Mouse (Mus musculus) midbrain, postnatal 0 days (tissue): ENCODE measurements at regions not wholly inside any gene's neighbourhood (a gene's known extent, or its start where the extent isn't known, plus 50 kb on each side); places are given as distances from the start of the nearest gene placed in this dataset.

Experiments
- ATAC-seq: fragments of 200-750 bp; cut with Nextera tagmentation; 2 replicates; pipeline ENCODE4 v1.8.0; 2017; ENCODE audit warnings: moderate number of reproducible peaks, mild to moderate bottlenecking, moderate TSS enrichment, moderate library complexity; ENCODE audit not compliant: low FRiP score
- DNase-seq: peaks from one replicate; pipeline ENCODE4 v3.0.0-alpha.2; 2015; ENCODE audit warnings: low spot score
- H3K27ac ChIP-seq: fragments of 300-500 bp; sonication (generic); 2 replicates; pipeline ENCODE4 v1.5.1; 2014; ENCODE audit warnings: low read depth, mild to moderate bottlenecking, low read length, mixed read lengths
- H3K27me3 ChIP-seq: fragments of 300-500 bp; sonication (generic); 2 replicates; pipeline ENCODE4 v1.6.1; 2014; ENCODE audit warnings: low read length, control low read depth, mixed read lengths; ENCODE audit not compliant: insufficient read depth
- H3K36me3 ChIP-seq: fragments of 300-500 bp; sonication (generic); 2 replicates; pipeline ENCODE4 v1.6.1; 2014; ENCODE audit warnings: low read length, control low read depth, mixed read lengths; ENCODE audit not compliant: insufficient read depth
- H3K4me1 ChIP-seq: fragments of 300-500 bp; sonication (generic); 2 replicates; pipeline ENCODE4 v1.6.1; 2014; ENCODE audit warnings: mild to moderate bottlenecking, control low read depth, antibody characterized with exemption, low read length, mixed read lengths; ENCODE audit not compliant: insufficient read depth
- H3K4me2 ChIP-seq: fragments of 300-500 bp; sonication (generic); 2 replicates; pipeline ENCODE4 v1.6.1; 2014; ENCODE audit warnings: low read depth, mild to moderate bottlenecking, low read length, mixed read lengths; ENCODE audit not compliant: poor library complexity, severe bottlenecking
- H3K4me3 ChIP-seq: fragments of 300-500 bp; sonication (generic); 2 replicates; pipeline ENCODE4 v1.5.1; 2014; ENCODE audit warnings: low read depth, mild to moderate bottlenecking, low read length, moderate library complexity
- H3K9ac ChIP-seq: fragments of 300-500 bp; sonication (generic); replicated peaks from 2 replicates; pipeline ENCODE4 v1.6.1; 2014; ENCODE audit warnings: mild to moderate bottlenecking, low read length, moderate library complexity, mixed read lengths; ENCODE audit not compliant: poor library complexity, severe bottlenecking
- H3K9me3 ChIP-seq: fragments of 300-500 bp; sonication (generic); 2 replicates; pipeline ENCODE4 v1.6.1; 2016; ENCODE audit warnings: low read length, control low read depth
- CTCF ChIP-seq: IDR thresholded peaks from 2 replicates; pipeline ENCODE4 v1.5.1; 2016; ENCODE audit warnings: antibody characterized with exemption, mild to moderate bottlenecking
- WGBS: fragments of 180-500 bp; shearing (Covaris S2); extraction: QIAGEN DNeasy Blood & Tissue Kit; methylation state at CpG from one replicate; pipeline ENCODE4 v1.1.7; 2014; 5-methylcytosine and 5-hydroxymethylcytosine counted together

GRCm38 (mm10) chr4:56161257-56161594, 578.6 kb upstream of the Gm26657 start:
- Histone ChIP-seq H3K9ac (no peak overlapping the region), H3K4me3 (no peak overlapping the region), H3K4me1 (no peaks in the 10 kb centered on the region), H3K9me3 (no peaks in the 10 kb centered on the region), H3K4me2 (no peak overlapping the region), H3K27ac (no peak overlapping the region), H3K36me3 (no peaks in the 10 kb centered on the region), H3K27me3 (no peaks in the 10 kb centered on the region)
- ATAC-seq (no peak), DNase-seq (no peak)
- TF ChIP-seq CTCF = no peak
- 40% methylated on average over 3 of the region's 3 CpGs for WGBS

- no peak overlapping the region for H3K27ac ChIP-seq
- H3K9me3 ChIP-seq = no peaks in the 10 kb centered on the region
- WGBS = 46% methylated on average over 13 of the region's 13 CpGs
- no peak for TF ChIP-seq CTCF
- no peaks in the 10 kb centered on the region for H3K27me3 ChIP-seq
- no peak overlapping the region for H3K4me2 ChIP-seq
- H3K4me1 ChIP-seq = no peaks in the 10 kb centered on the region
- ATAC-seq = no peak
- H3K36me3 ChIP-seq = no peaks in the 10 kb centered on the region
- no peak for DNase-seq
- no peak overlapping the region for H3K9ac ChIP-seq
- H3K4me3 ChIP-seq = no peak overlapping the region
Measured at GRCm38 (mm10) chr4:56160551-56161256, 579.2 kb upstream of the Gm26657 start.

- 83% methylated on average over 3 of the region's 3 CpGs for WGBS
- Histone ChIP-seq H3K36me3 (no peaks in the 10 kb centered on the region), H3K27ac (no peak overlapping the region), H3K4me2 (no peak overlapping the region), H3K4me1 (no peaks in the 10 kb centered on the region), H3K4me3 (no peak overlapping the region), H3K9ac (no peak overlapping the region), H3K27me3 (no peaks in the 10 kb centered on the region), H3K9me3 (no peaks in the 10 kb centered on the region)
- DNase-seq (no peak), ATAC-seq (no peak)
- no peak for TF ChIP-seq CTCF
Measured at GRCm38 (mm10) chr4:56157521-56158065, 582.3 kb upstream of the Gm26657 start.

GRCm38 (mm10) chr4:56150716-56151115, 589.2 kb upstream of the Gm26657 start:
- Histone ChIP-seq H3K9ac (no peak overlapping the region), H3K36me3 (no peaks in the 10 kb centered on the region), H3K27ac (no peak overlapping the region), H3K9me3 (no peaks in the 10 kb centered on the region), H3K4me1 (no peaks in the 10 kb centered on the region), H3K27me3 (no peaks in the 10 kb centered on the region), H3K4me2 (no peak overlapping the region), H3K4me3 (no peak overlapping the region)
- 88% methylated on average over 1 of the region's 1 CpGs for WGBS
- ATAC-seq = no peak
- TF ChIP-seq CTCF = no peak
- DNase-seq = no peak

GRCm38 (mm10) chr4:56143827-56144226, 596.0 kb upstream of the Gm26657 start:
- TF ChIP-seq CTCF = no peak
- ATAC-seq (no peak), DNase-seq (no peak)

GRCm38 (mm10) chr4:56136837-56137236, 603.0 kb upstream of the Gm26657 start:
- DNase-seq (no peak), ATAC-seq (no peak)
- no peak for TF ChIP-seq CTCF

More at GRCm38 (mm10) chr4:56143827-56144226, 596.0 kb upstream of the Gm26657 start:
- Histone ChIP-seq H3K4me3 (no peak overlapping the region), H3K4me1 (no peaks in the 10 kb centered on the region), H3K9ac (no peak overlapping the region), H3K4me2 (no peak overlapping the region), H3K9me3 (no peaks in the 10 kb centered on the region), H3K36me3 (no peaks in the 10 kb centered on the region), H3K27ac (no peak overlapping the region), H3K27me3 (no peaks in the 10 kb centered on the region)
- 50% methylated on average over 2 of the region's 2 CpGs for WGBS

More at GRCm38 (mm10) chr4:56136837-56137236, 603.0 kb upstream of the Gm26657 start:
- H3K4me2 ChIP-seq = no peak overlapping the region
- no peaks in the 10 kb centered on the region for H3K9me3 ChIP-seq
- H3K4me3 ChIP-seq = no peak overlapping the region
- no peak overlapping the region for H3K9ac ChIP-seq
- no peaks in the 10 kb centered on the region for H3K27me3 ChIP-seq
- H3K4me1 ChIP-seq = no peaks in the 10 kb centered on the region
- WGBS = 82% methylated on average over 3 of the region's 3 CpGs
- no peaks in the 10 kb centered on the region for H3K36me3 ChIP-seq
- no peak overlapping the region for H3K27ac ChIP-seq
